Mouse (Mus musculus): ENCODE data around the gene Pdzd2. TPM values are rescaled to one million over a fixed set of nuclear protein-coding genes. Genes with fewer than 3 reads are reported as not detected.

Pdzd2 gene
- polyA plus RNA-seq, 1 experiment from 2014 or later: 7.3 TPM

DNA sequence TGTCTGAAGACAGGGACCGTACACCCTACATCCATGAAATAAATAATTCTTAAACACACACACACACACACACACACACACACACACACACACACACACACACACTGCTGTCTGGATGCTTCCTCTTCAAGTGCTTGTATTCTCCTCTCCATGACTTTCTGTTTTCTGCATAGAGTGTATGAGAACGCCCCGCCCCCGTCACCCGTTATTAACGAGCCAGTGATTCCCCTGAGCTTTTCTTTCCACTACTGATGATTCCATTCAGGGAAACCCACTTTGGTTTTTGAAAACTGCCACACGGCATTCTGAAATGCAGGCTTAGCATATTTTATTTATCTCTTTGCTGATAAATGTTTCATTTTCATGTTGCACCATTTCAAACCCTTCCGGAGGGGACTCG lies 219.4 kb downstream of the Pdzd2 start:
- no peak for DNase-seq (ENCODE audit: low spot score)
- no peak overlapping the region for H3K4me3 ChIP-seq
- WGBS: 84% methylated on average over 9 of the region's 9 CpGs
- peaks cover 21% of the 10 kb centered on the region for H3K4me1 ChIP-seq
- no peaks in the 10 kb centered on the region for H3K27me3 ChIP-seq (ENCODE audit: insufficient read depth, poor library complexity, severe bottlenecking)
- H3K36me3 ChIP-seq: peaks cover 2% of the 10 kb centered on the region; the same call in 1 of the 2 replicates
- no peaks in the 10 kb centered on the region for H3K9me3 ChIP-seq
- no peak overlapping the region for H3K27ac ChIP-seq

DNA sequence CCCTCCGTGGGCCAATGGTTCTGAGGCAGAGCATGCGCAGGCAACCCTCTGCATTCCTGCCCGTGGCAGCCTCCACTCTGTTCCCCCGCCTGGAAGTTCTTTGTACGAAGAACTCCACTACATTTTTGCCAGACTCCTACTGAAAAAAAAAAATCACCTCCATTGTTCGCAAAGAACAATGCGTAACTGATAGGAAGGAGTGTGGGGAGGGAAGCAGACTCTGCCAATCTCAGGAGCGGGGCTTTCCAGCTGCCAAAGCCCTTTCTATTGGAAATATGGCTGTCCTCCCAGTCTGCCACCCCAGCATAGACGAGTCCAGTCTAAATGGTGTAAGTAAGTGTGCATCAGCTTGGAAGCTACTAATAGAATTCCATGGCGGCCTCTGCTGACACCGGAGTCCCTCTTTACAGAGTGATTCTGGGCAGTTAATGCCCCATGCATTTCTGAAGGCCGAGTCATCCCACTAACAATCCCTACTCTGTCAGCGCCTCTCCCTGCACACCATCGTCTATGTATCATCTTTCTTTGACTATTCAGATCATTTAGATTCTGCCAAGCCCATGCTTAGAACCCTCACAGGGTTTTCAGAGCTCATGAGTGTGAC lies 221.3 kb downstream of the Pdzd2 start:
- no peak for DNase-seq (ENCODE audit: low spot score)
- Histone ChIP-seq H3K27ac (0 out of 2 replicates have a peak overlapping the region, but pooled peaks have one; percentile 42), H3K4me1 (peaks cover 21% of the 10 kb centered on the region), H3K36me3 (no peaks in the 10 kb centered on the region; the same call in 1 of the 2 replicates), H3K27me3 (ENCODE audit: insufficient read depth, poor library complexity, severe bottlenecking) (no peaks in the 10 kb centered on the region), H3K9me3 (no peaks in the 10 kb centered on the region), H3K4me3 (no peak overlapping the region)
- WGBS: 53% methylated on average over 14 of the region's 14 CpGs

DNA sequence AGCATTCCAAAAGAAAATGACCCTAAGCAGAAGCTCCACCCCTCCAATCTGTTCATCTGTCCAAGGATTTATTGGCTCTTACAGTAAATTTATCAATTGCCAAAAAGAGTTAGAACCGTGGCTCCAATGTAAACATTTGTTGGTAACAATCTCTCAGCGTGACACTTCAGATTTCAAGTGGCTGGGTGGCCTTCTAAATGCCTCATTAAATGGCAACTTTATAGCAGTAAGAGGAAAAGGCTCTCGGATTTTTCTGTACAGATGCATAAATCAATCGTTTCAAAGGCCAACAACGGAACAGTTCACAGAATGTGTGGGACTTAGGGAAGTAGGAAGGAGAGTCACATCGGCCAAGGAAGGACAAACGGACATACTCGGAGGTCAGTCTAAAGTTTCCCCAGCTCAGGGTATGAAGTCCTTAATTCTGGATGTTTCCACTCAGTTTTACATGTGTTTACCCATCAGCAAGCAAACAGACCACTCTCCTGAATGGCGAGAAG lies 222.4 kb downstream of the Pdzd2 start:
- Histone ChIP-seq H3K9me3 (no peaks in the 10 kb centered on the region), H3K36me3 (no peaks in the 10 kb centered on the region), H3K27ac (no peak overlapping the region), H3K4me1 (peaks cover 21% of the 10 kb centered on the region), H3K4me3 (no peak overlapping the region), H3K27me3 (ENCODE audit: insufficient read depth, poor library complexity, severe bottlenecking) (no peaks in the 10 kb centered on the region)
- DNase-seq (ENCODE audit: low spot score): no peak
- 84% methylated on average over 9 of the region's 9 CpGs for WGBS

DNA sequence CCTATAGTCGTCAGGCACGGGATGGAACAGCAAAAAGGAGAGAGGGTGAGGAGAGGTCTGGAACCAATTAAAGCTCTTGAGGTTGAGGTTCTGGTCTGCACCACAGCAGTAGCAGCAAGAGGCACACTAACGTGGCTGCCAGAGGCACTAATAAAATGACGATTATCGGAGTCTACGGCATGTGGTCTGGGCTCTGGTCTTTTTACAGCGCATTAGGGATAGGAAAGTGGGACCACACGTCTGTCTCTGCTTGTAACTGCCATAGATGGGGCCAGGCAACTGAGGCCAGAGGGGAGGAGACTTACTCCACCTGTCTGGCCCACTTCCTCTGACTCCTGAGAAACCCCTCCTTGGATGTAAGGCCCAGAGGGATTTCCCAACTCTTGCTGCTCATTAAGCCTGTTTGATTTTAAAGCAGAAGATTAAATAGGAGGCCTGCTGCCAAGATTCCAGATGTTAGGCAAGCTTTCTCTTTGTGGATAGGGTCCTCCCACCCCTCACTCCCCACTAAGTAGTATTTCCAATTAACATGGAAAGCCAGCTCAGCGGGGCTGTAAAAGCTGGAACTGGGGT lies 224.4 kb downstream of the Pdzd2 start:
- no peak for DNase-seq (ENCODE audit: low spot score)
- H3K36me3 ChIP-seq: no peaks in the 10 kb centered on the region
- H3K4me3 ChIP-seq: no peak overlapping the region
- H3K9me3 ChIP-seq: no peaks in the 10 kb centered on the region
- H3K27ac ChIP-seq: no peak overlapping the region
- H3K27me3 ChIP-seq (ENCODE audit: insufficient read depth, poor library complexity, severe bottlenecking): no peaks in the 10 kb centered on the region
- 78% methylated on average over 9 of the region's 9 CpGs for WGBS
- peaks cover 21% of the 10 kb centered on the region for H3K4me1 ChIP-seq

DNA sequence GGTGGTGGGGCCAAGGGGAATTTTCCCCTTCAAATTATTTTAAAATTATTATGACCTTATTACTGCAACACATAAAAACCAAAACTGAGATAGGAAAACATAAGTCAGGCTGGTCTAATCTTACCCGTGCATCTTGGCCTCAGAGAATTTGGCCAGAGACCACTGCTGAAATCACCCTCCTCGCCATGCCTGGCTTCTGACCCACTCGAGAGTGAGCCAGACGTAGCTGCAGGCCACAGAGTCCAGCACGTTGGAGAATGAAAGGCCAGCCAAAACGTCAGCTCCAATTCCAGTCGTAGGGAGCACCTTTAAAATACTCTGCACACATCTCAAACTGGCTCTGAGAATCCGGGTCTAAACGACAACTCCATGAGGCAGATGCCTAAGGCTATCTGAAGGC lies 226.2 kb downstream of the Pdzd2 start:
- Histone ChIP-seq H3K4me3 (no peak overlapping the region), H3K36me3 (no peaks in the 10 kb centered on the region), H3K9me3 (no peaks in the 10 kb centered on the region), H3K27ac (no peak overlapping the region), H3K4me1 (peaks cover 9% of the 10 kb centered on the region), H3K27me3 (ENCODE audit: insufficient read depth, poor library complexity, severe bottlenecking) (no peaks in the 10 kb centered on the region)
- 77% methylated on average over 9 of the region's 9 CpGs for WGBS
- DNase-seq (ENCODE audit: low spot score): no peak

DNA sequence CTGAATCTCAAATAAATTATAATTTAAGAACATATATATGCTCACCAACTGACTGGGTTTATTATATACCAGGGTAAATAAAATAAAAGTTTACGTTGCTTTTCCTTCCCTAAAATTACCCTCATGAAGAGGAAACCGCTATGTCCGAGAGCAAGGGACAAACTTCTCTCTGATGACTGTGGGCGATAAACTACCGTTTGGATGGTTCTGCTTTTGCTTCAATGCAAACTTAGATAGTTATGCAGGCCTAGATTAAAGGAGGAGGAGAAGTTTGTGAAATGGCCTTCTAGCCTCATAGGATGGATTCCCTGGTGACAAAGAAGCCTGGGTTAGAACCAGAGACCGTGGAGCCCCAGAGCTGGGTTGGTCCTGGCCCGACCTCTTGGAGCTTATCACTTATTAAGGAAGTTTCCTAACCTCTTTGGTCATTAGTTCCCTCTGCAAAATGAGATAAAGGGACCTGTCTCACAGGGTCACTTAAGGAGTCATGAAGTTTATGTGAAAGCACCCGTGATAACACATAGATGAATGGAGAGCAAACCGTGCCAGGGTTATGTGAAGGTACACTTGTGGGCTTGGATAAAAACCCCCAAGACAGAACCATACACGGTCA lies 230.9 kb downstream of the Pdzd2 start:
- no peak overlapping the region for H3K4me3 ChIP-seq
- WGBS: 68% methylated on average over 10 of the region's 10 CpGs

DNA sequence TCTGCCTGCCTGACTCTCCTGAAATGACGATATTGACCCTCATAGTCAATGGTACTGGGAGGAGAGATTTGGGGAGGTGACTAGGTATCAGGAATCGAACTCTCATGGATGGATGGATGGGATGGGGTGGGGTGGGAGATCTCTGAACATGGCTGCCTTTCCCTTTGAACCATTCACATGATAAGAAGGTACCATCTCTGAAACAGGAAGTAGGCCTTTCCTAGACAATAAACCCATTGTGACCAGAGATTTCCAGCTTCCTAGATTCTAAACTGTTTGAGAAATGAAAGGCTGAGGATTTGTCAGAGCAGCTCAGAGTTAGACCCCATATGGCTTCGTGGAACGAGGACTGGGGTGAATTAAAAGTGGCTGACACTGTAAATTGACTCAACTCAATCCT lies 232.2 kb downstream of the Pdzd2 start:
- Histone ChIP-seq H3K27ac (0 out of 2 replicates have a peak overlapping the region, but pooled peaks have one; percentile 42), H3K36me3 (no peaks in the 10 kb centered on the region), H3K27me3 (ENCODE audit: insufficient read depth, poor library complexity, severe bottlenecking) (no peaks in the 10 kb centered on the region), H3K9me3 (no peaks in the 10 kb centered on the region), H3K4me1 (peaks cover 18% of the 10 kb centered on the region), H3K4me3 (no peak overlapping the region)
- WGBS: 78% methylated on average over 4 of the region's 4 CpGs
- DNase-seq (ENCODE audit: low spot score): no peak

More for the DNA sequence above, 230.9 kb downstream of the Pdzd2 start:
- Histone ChIP-seq H3K27me3 (ENCODE audit: insufficient read depth, poor library complexity, severe bottlenecking) (no peaks in the 10 kb centered on the region), H3K36me3 (no peaks in the 10 kb centered on the region), H3K27ac (no peak overlapping the region), H3K9me3 (no peaks in the 10 kb centered on the region), H3K4me1 (peaks cover 5% of the 10 kb centered on the region; the same call in 1 of the 2 replicates)
- DNase-seq (ENCODE audit: low spot score): no peak

DNA sequence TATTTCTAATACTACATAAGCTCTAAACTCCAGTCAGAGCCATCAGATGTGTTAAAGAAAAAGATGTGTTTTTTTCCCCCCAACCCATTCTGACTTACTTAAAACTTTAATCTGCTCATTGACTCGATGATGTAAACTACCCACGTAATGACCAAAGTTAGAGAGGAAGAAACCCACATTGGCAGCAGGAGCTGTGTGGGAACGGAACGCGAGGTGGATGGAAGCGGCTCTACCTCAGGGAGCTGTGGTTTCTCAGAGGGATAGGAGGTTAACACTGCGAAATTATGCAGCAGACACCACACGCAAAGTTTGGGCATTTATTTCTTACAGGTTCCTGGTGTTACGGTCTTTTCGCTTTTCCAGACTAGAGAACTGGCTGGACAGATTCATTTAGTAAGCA lies 233.2 kb downstream of the Pdzd2 start:
- H3K4me3 ChIP-seq: no peak overlapping the region
- DNase-seq (ENCODE audit: low spot score): no peak
- H3K27ac ChIP-seq: no peak overlapping the region
- no peaks in the 10 kb centered on the region for H3K9me3 ChIP-seq
- no peaks in the 10 kb centered on the region for H3K27me3 ChIP-seq (ENCODE audit: insufficient read depth, poor library complexity, severe bottlenecking)
- 88% methylated on average over 10 of the region's 10 CpGs for WGBS
- peaks cover 28% of the 10 kb centered on the region for H3K4me1 ChIP-seq
- no peaks in the 10 kb centered on the region for H3K36me3 ChIP-seq

DNA sequence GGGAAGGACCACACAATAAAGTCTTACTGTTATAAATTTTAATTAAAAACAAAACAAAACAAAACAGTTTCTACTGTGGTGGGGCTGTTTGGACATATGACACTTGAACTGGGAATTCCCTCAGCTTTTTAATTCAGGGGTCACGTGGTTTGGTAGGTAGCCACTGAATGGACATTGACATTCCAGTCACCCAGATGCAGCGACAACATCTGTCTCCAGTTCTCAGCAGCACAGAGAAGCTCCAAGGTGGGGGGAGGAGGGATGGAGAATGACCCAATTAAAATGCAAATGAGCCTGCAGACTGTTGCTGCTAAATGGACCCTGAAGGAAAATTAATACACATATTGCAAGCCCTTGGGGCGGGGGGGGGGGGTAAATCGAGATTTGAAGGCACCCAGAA lies 233.6 kb downstream of the Pdzd2 start:
- H3K36me3 ChIP-seq: no peaks in the 10 kb centered on the region
- no peaks in the 10 kb centered on the region for H3K9me3 ChIP-seq
- H3K27me3 ChIP-seq (ENCODE audit: insufficient read depth, poor library complexity, severe bottlenecking): no peaks in the 10 kb centered on the region
- H3K27ac ChIP-seq: no peak overlapping the region
- H3K4me1 ChIP-seq: peaks cover 33% of the 10 kb centered on the region
- DNase-seq (ENCODE audit: low spot score): no peak
- 66% methylated on average over 4 of the region's 4 CpGs for WGBS
- H3K4me3 ChIP-seq: no peak overlapping the region

DNA sequence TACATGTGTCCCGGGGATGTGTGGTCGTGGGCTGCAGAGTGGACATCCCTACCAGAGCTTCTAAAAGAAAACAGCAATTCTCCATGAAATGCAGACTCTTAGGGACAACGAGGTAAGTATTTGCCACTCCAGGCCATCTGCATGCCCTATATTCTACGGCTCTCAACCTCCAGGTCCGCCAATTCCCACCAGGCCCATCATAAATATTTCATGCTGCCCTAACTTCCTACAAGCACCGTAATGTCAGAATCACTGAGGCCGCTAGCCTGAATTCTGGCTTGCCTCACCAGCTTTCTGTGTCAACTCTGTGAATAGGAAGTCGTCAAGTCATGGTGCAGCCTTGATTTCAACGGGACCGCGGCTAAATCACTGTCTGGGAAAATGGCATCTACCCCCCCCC lies 234.2 kb downstream of the Pdzd2 start:
- H3K27ac ChIP-seq: no peak overlapping the region
- WGBS: 84% methylated on average over 11 of the region's 11 CpGs
- no peak overlapping the region for H3K4me3 ChIP-seq

DNA sequence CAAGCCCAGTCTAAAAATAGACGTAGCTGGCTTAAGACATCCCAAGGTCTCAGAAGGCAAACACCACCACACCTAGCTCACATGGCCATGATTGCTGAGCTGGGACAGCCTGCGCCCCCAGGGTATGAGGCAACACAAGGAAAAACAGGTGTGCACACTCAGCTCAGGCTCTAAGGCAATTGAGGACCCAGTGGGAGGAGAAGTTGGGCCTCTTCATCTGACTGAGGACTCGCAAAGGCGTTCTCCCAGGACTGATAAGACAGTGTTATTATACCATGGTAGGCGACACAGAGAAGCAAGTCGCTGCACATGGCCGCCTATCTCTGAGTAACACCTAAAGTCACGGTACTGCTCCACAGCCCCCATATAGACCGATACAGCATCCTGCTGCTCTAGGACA lies 235.8 kb downstream of the Pdzd2 start:
- no peak for DNase-seq (ENCODE audit: low spot score)
- Histone ChIP-seq H3K4me3 (no peak overlapping the region), H3K36me3 (no peaks in the 10 kb centered on the region), H3K27ac (no peak overlapping the region), H3K27me3 (ENCODE audit: insufficient read depth, poor library complexity, severe bottlenecking) (no peaks in the 10 kb centered on the region), H3K4me1 (peaks cover 38% of the 10 kb centered on the region), H3K9me3 (no peaks in the 10 kb centered on the region)
- WGBS: 65% methylated on average over 9 of the region's 9 CpGs

More for the DNA sequence above, 234.2 kb downstream of the Pdzd2 start:
- DNase-seq (ENCODE audit: low spot score): no peak
- Histone ChIP-seq H3K36me3 (no peaks in the 10 kb centered on the region), H3K27me3 (ENCODE audit: insufficient read depth, poor library complexity, severe bottlenecking) (no peaks in the 10 kb centered on the region), H3K4me1 (peaks cover 36% of the 10 kb centered on the region), H3K9me3 (no peaks in the 10 kb centered on the region)

DNA sequence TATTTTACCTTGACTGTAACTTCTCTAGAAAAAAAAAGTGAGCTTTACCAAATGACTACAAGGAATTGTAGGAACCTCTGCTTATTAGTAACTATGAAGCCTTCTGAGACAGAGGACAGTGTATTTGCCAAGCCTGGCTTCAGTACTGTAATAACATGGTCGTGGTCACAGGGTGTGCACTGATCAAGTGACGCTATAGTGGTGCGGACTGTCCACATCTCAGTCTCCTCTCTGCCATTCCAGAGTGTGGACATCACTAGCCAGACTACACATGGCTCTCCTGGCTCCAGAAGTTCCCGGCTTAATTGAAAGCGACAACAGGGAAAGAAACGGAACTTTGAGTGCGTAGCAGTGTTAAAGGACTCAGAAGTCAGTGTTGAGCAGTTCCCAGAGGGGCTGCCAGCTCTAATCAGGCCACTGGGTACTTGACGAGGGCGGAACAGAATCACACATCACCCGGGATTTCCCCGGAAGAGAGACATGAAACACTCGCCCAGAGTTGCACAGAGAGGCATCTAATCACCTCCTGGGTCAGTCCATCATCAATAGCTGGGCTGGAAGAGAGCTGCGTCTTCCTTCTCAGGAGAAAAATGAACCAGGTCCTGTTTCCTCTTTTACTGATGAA lies 237.7 kb downstream of the Pdzd2 start:
- Histone ChIP-seq H3K9me3 (no peaks in the 10 kb centered on the region), H3K4me1 (peaks cover 38% of the 10 kb centered on the region), H3K4me3 (peak overlapping the region; percentile 24; the same call in 1 of the 2 replicates), H3K27me3 (ENCODE audit: insufficient read depth, poor library complexity, severe bottlenecking) (no peaks in the 10 kb centered on the region), H3K36me3 (no peaks in the 10 kb centered on the region), H3K27ac (peak overlapping the region; percentile 38; the same call in 1 of the 2 replicates)
- 39% methylated on average over 13 of the region's 13 CpGs for WGBS
- no peak for DNase-seq (ENCODE audit: low spot score)

DNA sequence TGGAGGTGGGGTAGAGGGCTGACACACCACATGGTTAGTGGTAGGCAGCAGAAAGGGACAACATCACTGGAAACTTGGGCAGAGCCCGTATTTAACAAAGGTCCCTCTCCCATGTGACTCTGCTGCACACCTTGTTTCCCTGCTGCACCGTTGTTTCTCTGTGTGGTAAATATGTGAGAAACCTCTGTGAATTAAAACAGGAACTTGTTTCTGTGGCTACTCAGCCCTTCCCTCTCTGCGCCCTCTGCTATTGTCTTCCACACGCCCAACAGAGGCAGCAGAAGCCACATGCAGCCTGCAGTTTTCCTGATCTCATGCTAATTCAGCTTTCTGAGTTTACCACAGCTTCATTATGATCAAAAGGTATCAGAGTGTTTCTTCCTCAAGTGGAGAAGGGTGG lies 239.1 kb downstream of the Pdzd2 start:
- H3K27ac ChIP-seq: peak overlapping the region; percentile 59
- no peaks in the 10 kb centered on the region for H3K36me3 ChIP-seq
- no peaks in the 10 kb centered on the region for H3K27me3 ChIP-seq (ENCODE audit: insufficient read depth, poor library complexity, severe bottlenecking)
- DNase-seq (ENCODE audit: low spot score): no peak
- WGBS: 75% methylated on average over 4 of the region's 4 CpGs
- no peaks in the 10 kb centered on the region for H3K9me3 ChIP-seq
- peaks cover 38% of the 10 kb centered on the region for H3K4me1 ChIP-seq
- H3K4me3 ChIP-seq: no peak overlapping the region

Data from heart, embryonic 10.5 days (tissue).